Mouse (Mus musculus): ENCODE results near the gene Brwd3.

- TF ChIP-seq POLR2A (IDR thresholded peaks at IDR 0.05; ENCODE audit: borderline replicate concordance, extremely low read depth, low read depth, low read length) = no peak
- TF ChIP-seq CTCF (IDR thresholded peaks at IDR 0.05; ENCODE audit: insufficient read depth, low read length) = no peak
These were observed 6.1 kb downstream of the Brwd3 start for GRCm38 (mm10) chrX:108828111-108828510.
